Mouse (Mus musculus) brain, embryonic 14.5 days (tissue): ENCODE measurements around the gene Aldh1a3.

Experiments used
- CTCF ChIP-seq: fragments of 200-500 bp; IDR thresholded peaks from 2 replicates; pipeline ENCODE4 v1.5.1; 2012; ENCODE audit warnings: inconsistent platforms, mild to moderate bottlenecking, moderate library complexity, borderline replicate concordance; ENCODE audit not compliant: insufficient read depth, insufficient read length; ENCODE audit errors: extremely low read depth
- POLR2A ChIP-seq: fragments of 200-500 bp; IDR thresholded peaks from 2 replicates; pipeline ENCODE4 v1.6.1; 2012; ENCODE audit warnings: mild to moderate bottlenecking, inconsistent platforms, borderline replicate concordance; ENCODE audit not compliant: poor library complexity, insufficient read depth, insufficient read length, severe bottlenecking; ENCODE audit errors: extremely low read depth

GRCm38 (mm10) chr7:66404802-66405201 is 22.5 kb downstream of the Aldh1a3 start:
- TF ChIP-seq CTCF (no peak), POLR2A (no peak)
